Comparison of ENCODE assay signal across 23 mouse cellular contexts in genomic region chr7:45178550-45178949, GRCm38 (mm10). TPM values are rescaled to one million over a fixed set of nuclear protein-coding genes. Genes with fewer than 3 reads are reported as not detected.
"Had no signal": no experiment of that assay in that cellular context is flagged by ENCODE, and none has a peak within 500 bp of the region (broad histone marks: within the 10 kb centered on the region; RNA-seq: fewer than 3 reads in every experiment).

No protein-coding gene starts in this region.

- H3K9me3 ChIP-seq: limb, embryonic 10.5 days; midbrain, embryonic 10.5 days; neural tube, embryonic 15.5 days had no signal

- H3K4me3 ChIP-seq: left cerebral cortex, adult 2 months; limb, embryonic 10.5 days; midbrain, embryonic 10.5 days; myocyte; neural tube, embryonic 15.5 days had no signal

- H3K27ac ChIP-seq: left cerebral cortex, adult 2 months; limb, embryonic 10.5 days; liver, embryonic 14.5 days; midbrain, embryonic 10.5 days; neural tube, embryonic 15.5 days had no signal

- DNase-seq: kidney, adult 18-20 months; kidney, postnatal 10 days; lung, adult 2 months; lung, postnatal 4 days; midbrain, embryonic 14.5 days; right cerebral cortex, adult 18-20 months; right cerebral cortex, postnatal 25 days; thymus, adult 2 months; thymus, postnatal 25 days had no signal

- ATAC-seq: lung, postnatal 0 days had no signal

- H3K4me2 ChIP-seq: neural tube, embryonic 15.5 days had no signal

- H3K9ac ChIP-seq: liver, embryonic 14.5 days; neural tube, embryonic 15.5 days had no signal

- H3K36me3 ChIP-seq: limb, embryonic 10.5 days; midbrain, embryonic 10.5 days; neural tube, embryonic 15.5 days had no signal

RNA-seq across cellular contexts. Expression of gene Gfy, which starts 0.8 kb away (rescaled TPM):
- polyA plus RNA-seq: kidney, embryonic 14.5 days; large intestine, adult 2 months; limb, embryonic 10.5 days; liver, embryonic 14.5 days; lung, postnatal 0 days; midbrain, embryonic 10.5 days; midbrain, embryonic 14.5 days; neural tube, embryonic 11.5 days; neural tube, embryonic 15.5 days; small intestine, adult 2 months; stomach, embryonic 16.5 days; urinary bladder, adult 2 months had no signal

RNA-seq across cellular contexts. Expression of gene Pth2, which starts 2.2 kb away (rescaled TPM):
- polyA plus RNA-seq: kidney, embryonic 14.5 days; large intestine, adult 2 months; limb, embryonic 10.5 days; limb, embryonic 14.5 days; liver, embryonic 14.5 days; lung, adult 2 months; lung, postnatal 0 days; midbrain, embryonic 10.5 days; myocyte; neural tube, embryonic 11.5 days; neural tube, embryonic 15.5 days; small intestine, adult 2 months; stomach, embryonic 16.5 days; thymus, adult 2 months; urinary bladder, adult 2 months had no signal
